In genomic region chr1:151819190-151819589, GRCm38 (mm10) we compare ENCODE assay signal across 28 mouse cellular contexts.
DNase-seq lines count a peak whose midpoint lies in the region; ATAC-seq lines count a peak whose summit lies in the region.
"Had no signal": no experiment of that assay in that cellular context is flagged by ENCODE, and none has a peak within 500 bp of the region (broad histone marks: within the 10 kb centered on the region; RNA-seq: fewer than 3 reads in every experiment).

No protein-coding gene starts in this region.

- 0 out of 2 replicates have a peak overlapping the region, but pooled peaks have one; percentile 21 for H3K27ac ChIP-seq in macrophage
- H3K27ac ChIP-seq: embryonic facial prominence, embryonic 12.5 days; hindbrain, embryonic 13.5 days; liver, embryonic 14.5 days; neural tube, embryonic 15.5 days; stomach, postnatal 0 days had no signal

- 19% methylated on average over 7 of the region's 7 CpGs for WGBS in macrophage (ENCODE audit: missing documents)

- peak; percentile 6 for DNase-seq in lung, postnatal 25 days (ENCODE audit: low spot score)
- DNase-seq in lung, postnatal 14 days = no peak
- DNase-seq in layer of hippocampus, postnatal 25 days (ENCODE audit: extremely low spot score in 1 of 2, low spot score in 1 of 2) = no peak
- no peak for DNase-seq in thymus, postnatal 4 days
- DNase-seq: adrenal gland, adult 8-10 months; cerebellum, adult 11 months; cerebellum, adult 9-10 months; cerebellum, postnatal 36 days; embryo, embryonic 11 days; gastrocnemius, postnatal 25 days; heart, adult 18-20 months; heart, postnatal 4 days; kidney, adult 9 months; kidney, postnatal 10 days; layer of hippocampus, adult 9-11 months; midbrain, embryonic 14.5 days; right cerebral cortex, postnatal 25 days; thymus, adult 18-20 months had no signal

- H3K36me3 ChIP-seq in macrophage (ENCODE audit: inconsistent target) = peaks cover 11% of the 10 kb centered on the region; the same call in 1 of the 2 replicates

- H3K79me2 ChIP-seq in macrophage (ENCODE audit: inconsistent target) = no peaks in the 10 kb centered on the region

- peak; percentile 50 for ATAC-seq in common myeloid progenitor, adult 5-6 weeks (replicated peaks; ENCODE audit: low read depth, poor library complexity, severe bottlenecking)
- ATAC-seq: activated CD4-positive, CD25-positive, alpha-beta regulatory T cell, adult 4 months; forebrain, embryonic 14.5 days; intestine, postnatal 0 days had no signal

- H3K4me3 ChIP-seq in macrophage (ENCODE audit: inconsistent target) = no peak overlapping the region
- H3K4me3 ChIP-seq: embryonic facial prominence, embryonic 12.5 days; hindbrain, embryonic 13.5 days; neural tube, embryonic 15.5 days had no signal
